Mouse (Mus musculus) hindbrain, embryonic 10.5 days (tissue): ENCODE results near the gene Exoc6. TPM values are rescaled to one million over a fixed set of nuclear protein-coding genes. Genes with fewer than 3 reads are reported as not detected.
"Not testable (repeated sequence)": the region's sequence is repeated elsewhere in the genome, so short reads cannot be mapped to it uniquely, and the experiment has no call there.

ENCODE experiments used
- DNase-seq: peaks from one replicate; pipeline ENCODE4 v3.0.0-alpha.2; 2017; ENCODE audit warnings: low spot score
- H3K27ac ChIP-seq: fragments of 300-500 bp; sonication (generic); 2 replicates; pipeline ENCODE4 v1.5.1; 2016; ENCODE audit warnings: mild to moderate bottlenecking, moderate library complexity
- H3K27me3 ChIP-seq: fragments of 300-500 bp; sonication (generic); 2 replicates; pipeline ENCODE4 v1.6.1; 2016; ENCODE audit warnings: mild to moderate bottlenecking; ENCODE audit not compliant: poor library complexity, insufficient read depth, severe bottlenecking
- H3K36me3 ChIP-seq: fragments of 300-500 bp; sonication (generic); 2 replicates; pipeline ENCODE4 v1.6.1; 2016; ENCODE audit warnings: mild to moderate bottlenecking, moderate library complexity
- H3K4me1 ChIP-seq: fragments of 300-500 bp; sonication (generic); replicated peaks from 2 replicates; pipeline ENCODE4 v1.6.1; 2016; ENCODE audit warnings: mild to moderate bottlenecking
- H3K4me3 ChIP-seq: fragments of 300-500 bp; sonication (generic); 2 replicates; pipeline ENCODE4 v1.5.1; 2016; ENCODE audit warnings: mild to moderate bottlenecking, moderate library complexity
- H3K9me3 ChIP-seq: fragments of 300-500 bp; sonication (generic); 2 replicates; pipeline ENCODE4 v1.6.1; 2016; ENCODE audit warnings: mild to moderate bottlenecking, moderate library complexity
- WGBS: fragments of 180-500 bp; shearing (Covaris S2); methylation state at CpG from one replicate; pipeline ENCODE4 v1.1.7; 2016; 5-methylcytosine and 5-hydroxymethylcytosine counted together
- polyA plus RNA-seq: library from polyadenylated mRNA; unstranded; fragments of >200 nt; fragmentation: Nextera tagmentation; extraction: Ambion mirVana; gene quantifications from 2 replicates; pipeline ENCODE4 v1.2.1, GENCODE M21; 2016

Gene Exoc6
- polyA plus RNA-seq, 1 experiment from 2014 or later = 6.7 TPM

DNA sequence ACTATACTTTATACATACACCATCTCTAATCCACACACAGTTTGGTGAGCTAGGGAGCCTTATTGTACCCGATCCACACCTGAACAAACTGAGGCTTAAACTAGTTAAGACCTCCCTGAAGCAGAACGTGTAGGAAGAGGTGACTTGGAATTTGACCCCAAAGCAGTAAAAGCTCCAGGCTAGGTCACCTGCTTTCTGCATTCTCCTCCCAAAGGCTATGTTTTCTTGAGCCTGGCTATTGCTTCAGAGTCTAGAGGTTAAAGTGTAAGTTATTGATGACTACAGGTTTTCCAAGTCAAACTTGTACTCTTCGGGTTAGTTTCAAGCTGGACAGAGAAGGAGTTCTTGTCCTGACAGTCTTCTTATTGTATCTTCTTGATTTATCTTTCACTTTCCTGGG, 5.0 kb upstream of the Exoc6 start:
- Histone ChIP-seq H3K27me3 (peaks cover 51% of the 10 kb centered on the region), H3K27ac (no peak overlapping the region), H3K4me1 (peaks cover 6% of the 10 kb centered on the region; the same call in 1 of the 2 replicates), H3K36me3 (no peaks in the 10 kb centered on the region), H3K4me3 (no peak overlapping the region), H3K9me3 (no peaks in the 10 kb centered on the region)
- no peak for DNase-seq
- 79% methylated on average over 3 of the region's 3 CpGs for WGBS

DNA sequence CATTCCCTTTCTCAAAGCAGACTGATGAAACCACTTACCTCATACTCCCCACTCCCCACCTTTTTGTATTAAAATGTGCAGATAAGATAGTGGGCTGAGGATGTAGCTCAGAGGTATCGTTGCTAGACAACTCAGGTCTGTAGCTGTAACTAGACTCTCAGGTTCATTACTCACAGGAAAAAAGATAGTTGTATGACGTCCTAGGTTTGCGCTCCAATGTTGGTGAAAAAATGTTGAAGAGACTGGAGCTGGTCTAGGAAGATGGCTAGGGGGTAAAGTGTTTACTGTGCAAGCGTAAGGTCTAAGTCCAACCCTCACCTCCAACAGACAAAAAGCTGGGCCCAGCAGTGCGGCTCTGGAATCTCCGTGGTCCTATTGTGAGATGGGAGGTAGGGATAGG, 4.5 kb upstream of the Exoc6 start:
- no peaks in the 10 kb centered on the region for H3K36me3 ChIP-seq
- no peak overlapping the region for H3K4me3 ChIP-seq
- no peak overlapping the region for H3K27ac ChIP-seq
- no peak for DNase-seq
- H3K9me3 ChIP-seq = no peaks in the 10 kb centered on the region
- WGBS = 87% methylated on average over 6 of the region's 6 CpGs
- H3K27me3 ChIP-seq = peaks cover 54% of the 10 kb centered on the region
- peaks cover 11% of the 10 kb centered on the region; the same call in 1 of the 2 replicates for H3K4me1 ChIP-seq

DNA sequence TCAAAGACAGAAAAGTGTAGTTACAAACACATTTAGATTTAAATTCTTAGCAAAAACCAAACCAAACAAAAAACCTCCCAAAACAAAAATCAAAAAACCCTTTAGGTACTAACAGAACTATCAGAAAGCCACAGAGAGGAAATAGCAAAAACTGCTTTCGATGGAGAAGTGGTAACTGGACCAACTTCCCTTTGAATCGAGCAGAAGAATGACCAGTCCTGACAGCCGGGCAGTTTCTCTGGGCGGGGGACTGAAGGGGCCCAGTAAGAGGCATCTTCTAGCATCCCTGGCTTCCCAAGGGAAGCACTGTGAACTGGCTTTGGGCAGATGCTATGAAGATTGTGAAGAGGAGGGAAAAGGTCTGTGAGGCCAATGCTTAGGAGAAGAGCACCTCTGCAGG, 3.4 kb upstream of the Exoc6 start:
- H3K27me3 ChIP-seq = peaks cover 65% of the 10 kb centered on the region
- H3K9me3 ChIP-seq = no peaks in the 10 kb centered on the region
- 69% methylated on average over 4 of the region's 4 CpGs for WGBS
- H3K27ac ChIP-seq = no peak overlapping the region
- H3K4me1 ChIP-seq = peaks cover 14% of the 10 kb centered on the region; the same call in 1 of the 2 replicates
- H3K36me3 ChIP-seq = no peaks in the 10 kb centered on the region
- no peak for DNase-seq
- H3K4me3 ChIP-seq = no peak overlapping the region

DNA sequence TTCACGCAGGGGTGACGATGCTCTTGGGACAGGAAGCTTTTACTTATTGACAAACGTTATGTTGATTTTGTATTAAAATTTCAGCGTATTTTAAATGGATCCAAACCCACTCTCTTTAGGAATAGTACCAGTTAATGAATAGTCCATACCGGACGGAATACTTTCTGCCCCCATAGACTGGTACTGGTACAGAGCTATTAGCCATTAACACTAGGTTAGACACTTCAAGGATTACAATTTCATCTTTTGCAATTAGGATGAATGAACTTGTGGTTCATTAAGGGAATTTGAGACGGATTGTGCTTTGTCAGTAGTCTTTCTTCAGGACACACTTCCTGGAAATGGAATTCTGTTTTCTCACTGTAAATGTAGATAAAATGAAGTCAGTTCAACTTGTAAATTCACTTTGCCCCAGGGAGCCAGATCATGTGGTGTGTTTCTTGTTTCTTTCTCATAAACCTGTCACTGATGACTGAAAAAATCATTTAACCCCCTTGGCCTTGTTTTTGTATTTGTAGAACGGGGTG, 885 bp downstream of the Exoc6 start:
- Histone ChIP-seq H3K27ac (peak overlapping the region; percentile 94), H3K9me3 (no peaks in the 10 kb centered on the region), H3K4me1 (peaks cover 14% of the 10 kb centered on the region; the same call in 1 of the 2 replicates), H3K27me3 (peaks cover 59% of the 10 kb centered on the region), H3K4me3 (peak overlapping the region; percentile 89), H3K36me3 (no peaks in the 10 kb centered on the region)
- DNase-seq = no peak
- WGBS = 23% methylated on average over 8 of the region's 8 CpGs

DNA sequence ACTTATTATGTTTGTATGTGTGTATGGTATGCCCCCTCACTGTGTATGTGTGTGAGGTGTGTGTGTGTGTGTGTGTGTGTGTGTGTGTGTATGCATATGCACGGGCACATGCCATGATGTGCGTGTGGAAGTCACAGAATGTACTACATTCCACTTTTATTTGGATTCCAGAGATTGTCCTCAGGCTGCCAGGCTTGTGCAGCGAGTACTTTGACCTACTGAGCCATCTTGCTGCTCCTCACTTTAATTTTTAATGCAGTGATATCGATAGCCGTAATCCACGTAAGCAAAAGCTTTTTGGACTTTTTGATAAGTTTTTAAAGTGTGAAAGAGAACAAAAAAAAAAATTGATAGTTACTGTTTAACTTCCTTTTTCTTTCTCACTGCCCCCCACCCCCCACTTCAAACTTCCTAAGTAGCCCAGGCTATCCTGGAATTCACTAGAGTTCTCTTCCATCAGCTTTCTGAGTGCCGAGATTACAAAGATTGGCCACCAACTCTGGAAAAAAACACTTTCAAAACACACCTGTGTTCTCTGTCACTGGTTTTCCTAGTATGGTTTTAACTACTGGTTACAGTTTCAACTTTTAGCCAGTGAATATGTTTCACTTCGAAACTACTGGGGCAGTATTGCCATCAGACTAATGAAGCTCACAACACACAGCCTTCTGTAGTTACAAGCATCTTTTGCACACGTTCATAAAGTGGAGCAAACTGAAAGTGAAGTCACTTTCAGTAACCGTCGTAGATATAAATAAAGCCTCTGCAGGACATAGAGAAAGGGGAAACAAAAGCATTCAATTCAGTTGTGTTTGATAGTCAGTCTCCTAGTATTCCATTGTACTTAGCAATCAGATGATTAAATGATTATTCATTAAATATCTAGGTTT, 3.4 kb downstream of the Exoc6 start:
- 90% methylated on average over 11 of the region's 11 CpGs for WGBS

DNA sequence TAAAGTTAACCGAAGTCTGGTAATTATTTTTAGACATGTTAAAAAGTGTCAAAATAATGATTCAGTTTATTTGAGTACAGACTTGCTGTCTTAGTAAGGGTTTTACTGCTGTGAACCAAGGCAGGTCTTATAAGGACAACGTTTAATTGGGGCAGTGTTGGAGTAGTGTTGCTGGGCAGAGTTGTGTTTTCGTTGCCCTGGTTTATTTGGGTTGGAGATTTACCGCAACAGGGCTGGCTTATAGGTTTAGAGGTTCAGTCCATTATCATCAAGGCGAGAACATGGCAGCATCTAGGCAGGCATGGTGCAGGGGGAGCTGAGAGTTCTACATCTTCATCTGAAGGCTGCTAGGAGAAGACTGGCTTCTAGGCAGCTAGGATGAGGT, 4.0 kb downstream of the Exoc6 start:
- not testable (repeated sequence) for H3K36me3 ChIP-seq, DNase-seq, H3K4me3 ChIP-seq, H3K27ac ChIP-seq, H3K9me3 ChIP-seq
- 85% methylated on average over 5 of the region's 5 CpGs for WGBS
- H3K27me3 ChIP-seq = peaks cover 31% of the 10 kb centered on the region
- H3K4me1 ChIP-seq = peaks cover 17% of the 10 kb centered on the region; the same call in 1 of the 2 replicates

More for the DNA sequence above, 3.4 kb downstream of the Exoc6 start:
- H3K27me3 ChIP-seq = peaks cover 37% of the 10 kb centered on the region
- DNase-seq = no peak
- H3K9me3 ChIP-seq = no peaks in the 10 kb centered on the region
- peaks cover 17% of the 10 kb centered on the region; the same call in 1 of the 2 replicates for H3K4me1 ChIP-seq
- no peak overlapping the region for H3K27ac ChIP-seq
- H3K36me3 ChIP-seq = no peaks in the 10 kb centered on the region
- H3K4me3 ChIP-seq = no peak overlapping the region

DNA sequence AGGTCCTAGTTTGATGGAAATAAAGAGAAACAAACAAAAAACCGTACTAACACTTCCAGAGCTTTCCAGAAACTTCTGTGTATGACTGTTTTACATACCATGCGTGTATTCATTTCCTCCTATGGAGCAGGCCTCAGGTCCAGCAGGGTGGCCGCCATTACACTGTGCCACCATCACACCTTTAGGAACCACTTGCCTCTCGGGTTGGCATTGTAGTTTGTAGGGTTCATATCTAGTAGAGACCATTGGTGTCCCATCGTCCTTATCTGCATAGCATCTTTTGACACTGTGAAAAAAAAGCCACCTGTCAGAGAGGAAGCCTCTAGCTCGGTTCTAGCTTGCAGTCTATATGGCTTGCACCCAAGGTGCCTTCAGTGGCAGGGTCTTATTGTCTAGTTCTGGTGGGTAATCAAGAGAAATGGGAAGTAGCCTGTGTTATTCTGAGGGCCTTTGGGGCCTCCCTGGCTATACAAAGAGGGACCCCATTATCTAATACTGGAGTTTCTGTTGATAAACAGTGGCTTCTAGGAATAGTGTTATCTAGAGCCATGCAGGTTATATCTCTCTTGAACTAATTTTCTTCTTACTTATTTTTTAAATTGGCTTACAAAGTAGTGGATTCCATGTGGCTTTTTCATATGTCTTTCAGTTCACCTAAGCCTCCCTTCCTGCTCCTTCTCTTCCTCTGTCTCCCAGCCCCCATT, 5.8 kb downstream of the Exoc6 start:
- Histone ChIP-seq H3K36me3 (no peaks in the 10 kb centered on the region), H3K9me3 (no peaks in the 10 kb centered on the region), H3K4me3 (no peak overlapping the region), H3K27me3 (peaks cover 18% of the 10 kb centered on the region), H3K27ac (no peak overlapping the region), H3K4me1 (peaks cover 11% of the 10 kb centered on the region)
- no peak for DNase-seq
- 88% methylated on average over 6 of the region's 6 CpGs for WGBS

DNA sequence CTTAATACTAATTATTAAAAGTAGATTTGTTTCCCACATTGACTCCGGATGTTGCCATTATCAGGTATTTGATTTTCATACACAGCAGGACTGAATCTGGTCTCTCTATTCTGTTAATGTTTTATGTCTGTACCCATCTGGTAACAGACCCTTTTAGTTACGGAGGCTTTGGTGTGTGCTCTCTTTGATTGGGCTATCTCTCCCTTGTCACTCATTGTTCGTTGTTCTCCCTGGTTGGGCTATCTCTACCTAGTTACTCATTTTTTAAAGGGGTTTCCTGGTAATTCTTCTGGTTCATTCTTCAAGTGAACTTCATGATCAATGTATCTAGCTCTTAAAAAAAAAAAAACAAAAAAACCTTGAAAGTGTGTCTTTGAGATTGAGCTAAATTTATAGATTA, 7.7 kb downstream of the Exoc6 start:
- no peaks in the 10 kb centered on the region for H3K36me3 ChIP-seq
- no peaks in the 10 kb centered on the region for H3K9me3 ChIP-seq
- DNase-seq = no peak
- WGBS = 82% methylated on average over 3 of the region's 3 CpGs
- H3K27ac ChIP-seq = no peak overlapping the region
- H3K27me3 ChIP-seq = 0 out of 2 replicates have a peak, but pooled peaks cover 2% of the 10 kb centered on the region
- H3K4me1 ChIP-seq = peaks cover 11% of the 10 kb centered on the region
- H3K4me3 ChIP-seq = no peak overlapping the region

DNA sequence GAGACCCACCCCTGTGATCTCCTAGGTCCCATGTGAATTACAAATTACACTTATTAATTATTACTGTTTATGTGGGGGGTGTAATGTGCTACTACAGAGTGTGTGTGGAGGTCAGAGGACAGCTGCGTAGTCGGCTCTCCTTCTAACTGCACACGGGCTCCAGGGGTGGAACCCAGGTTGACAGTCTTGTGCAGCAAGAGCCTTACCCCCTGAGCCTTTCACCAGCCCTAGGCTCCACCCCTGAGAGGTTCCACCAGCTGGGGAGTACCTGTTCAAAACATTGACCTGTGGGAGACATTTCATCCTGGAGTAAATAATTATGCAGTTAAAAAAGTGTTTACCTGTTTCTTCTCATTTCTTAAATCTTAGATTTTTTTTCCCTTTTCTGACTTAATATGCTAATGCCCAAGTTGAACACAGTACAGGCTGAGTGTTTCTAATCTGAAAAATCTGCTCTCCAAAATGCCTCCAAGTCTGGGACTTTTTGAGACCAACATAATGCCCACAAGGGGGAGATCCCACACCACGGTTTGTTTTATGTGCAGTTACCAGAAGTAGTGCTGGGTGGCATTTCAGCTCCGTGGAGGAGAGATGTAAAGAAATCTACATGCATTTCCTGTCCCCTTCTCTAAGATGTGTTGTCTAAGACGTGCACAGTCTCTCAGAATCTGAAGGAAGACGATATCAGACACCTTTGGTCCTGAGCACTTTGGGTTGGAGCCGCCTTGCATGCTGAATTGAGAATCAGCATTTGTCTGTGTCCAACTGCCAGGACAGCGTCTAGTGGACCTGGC, 9.3 kb downstream of the Exoc6 start:
- peak; percentile 31 for DNase-seq
- 0 out of 2 replicates have a peak overlapping the region, but pooled peaks have one; percentile 9 for H3K4me3 ChIP-seq
- 46% methylated on average over 9 of the region's 9 CpGs for WGBS
- 0 out of 2 replicates have a peak, but pooled peaks cover 2% of the 10 kb centered on the region for H3K27me3 ChIP-seq
- no peaks in the 10 kb centered on the region for H3K9me3 ChIP-seq
- no peak overlapping the region for H3K27ac ChIP-seq
- no peaks in the 10 kb centered on the region for H3K36me3 ChIP-seq
- peaks cover 11% of the 10 kb centered on the region for H3K4me1 ChIP-seq

DNA sequence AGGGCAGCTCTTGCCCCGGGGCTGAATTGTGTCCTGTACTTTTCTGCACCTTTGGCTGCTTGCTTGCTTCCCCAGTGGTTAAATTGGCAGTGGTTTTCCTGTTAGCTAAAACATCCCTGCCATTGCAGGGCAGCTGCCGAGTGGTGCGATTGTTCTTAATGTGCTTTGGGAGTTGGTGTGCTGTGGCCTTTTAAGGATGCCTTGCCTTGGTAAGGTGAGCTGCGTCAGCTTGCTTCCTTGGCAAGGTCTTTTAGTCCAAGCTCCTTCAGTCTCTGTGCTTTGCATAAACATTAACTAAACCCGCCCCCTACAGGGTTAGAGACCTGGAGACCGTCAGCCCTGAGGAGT, 9.8 kb downstream of the Exoc6 start:
- 0 out of 2 replicates have a peak overlapping the region, but pooled peaks have one; percentile 9 for H3K4me3 ChIP-seq
- H3K36me3 ChIP-seq = no peaks in the 10 kb centered on the region
- WGBS = 25% methylated on average over 6 of the region's 6 CpGs
- H3K27me3 ChIP-seq = 0 out of 2 replicates have a peak, but pooled peaks cover 2% of the 10 kb centered on the region
- H3K9me3 ChIP-seq = no peaks in the 10 kb centered on the region
- no peak for DNase-seq
- H3K4me1 ChIP-seq = peaks cover 11% of the 10 kb centered on the region
- H3K27ac ChIP-seq = no peak overlapping the region

DNA sequence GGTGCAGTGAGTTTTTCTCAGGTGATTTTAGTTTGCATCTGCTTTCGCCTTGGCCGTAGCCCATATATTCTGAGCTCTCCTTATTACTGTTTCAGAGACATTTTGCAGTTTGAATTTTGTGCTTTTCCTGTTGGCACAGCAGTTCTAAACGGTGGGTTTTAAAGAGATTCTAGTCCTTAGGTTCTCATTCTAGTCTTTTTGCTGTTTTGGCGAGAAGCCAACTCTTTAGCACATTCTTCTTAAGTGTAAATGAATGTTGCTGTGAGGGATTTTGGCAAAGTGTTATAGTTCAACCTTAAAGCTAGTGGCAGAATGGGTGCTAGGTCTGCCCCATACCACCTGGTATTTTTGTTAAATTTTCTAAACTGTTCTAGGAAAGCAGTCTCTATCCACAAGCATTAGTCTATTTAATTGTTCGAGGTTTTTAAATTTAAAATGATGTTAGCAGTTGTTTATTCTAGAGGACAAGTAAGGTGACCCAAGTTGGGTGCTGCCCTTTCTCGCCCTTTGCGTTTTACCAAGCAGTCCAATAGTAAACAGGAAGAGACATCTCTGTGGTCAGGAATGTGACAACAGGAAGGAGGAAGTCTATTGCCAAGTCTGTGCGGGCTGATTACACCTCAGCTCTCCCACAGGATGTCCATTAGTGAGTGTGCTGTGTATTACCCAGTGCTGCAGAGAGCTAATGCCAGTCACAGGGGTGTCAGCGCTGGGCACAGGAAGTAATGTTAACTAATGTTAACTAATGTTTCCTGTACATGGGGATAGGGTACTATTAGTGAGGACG, 11.1 kb downstream of the Exoc6 start:
- 77% methylated on average over 10 of the region's 10 CpGs for WGBS
- Histone ChIP-seq H3K9me3 (no peaks in the 10 kb centered on the region), H3K27me3 (no peaks in the 10 kb centered on the region), H3K27ac (no peak overlapping the region), H3K4me3 (no peak overlapping the region), H3K36me3 (no peaks in the 10 kb centered on the region), H3K4me1 (peaks cover 10% of the 10 kb centered on the region)
- no peak for DNase-seq

DNA sequence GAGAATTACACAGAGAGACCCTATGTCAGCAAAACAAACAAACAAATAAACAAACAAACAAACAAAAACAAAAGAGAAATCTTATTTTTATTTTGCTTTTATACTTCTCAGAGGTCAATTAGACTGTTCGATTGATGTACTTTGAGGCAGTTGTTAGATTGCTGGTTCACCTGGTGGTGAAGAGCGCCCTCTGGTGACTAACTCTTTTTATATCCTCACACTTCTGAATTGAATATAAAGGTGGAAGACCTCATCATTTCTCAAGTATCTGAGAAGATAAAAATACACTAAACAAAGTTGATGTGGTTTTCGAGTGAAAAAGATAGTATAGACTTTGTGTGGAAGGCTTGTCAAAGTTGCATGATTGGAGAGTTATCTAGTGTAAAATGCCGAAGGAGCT, 13.5 kb downstream of the Exoc6 start:
- Histone ChIP-seq H3K9me3 (no peaks in the 10 kb centered on the region), H3K4me3 (no peak overlapping the region), H3K27me3 (no peaks in the 10 kb centered on the region; the same call in 1 of the 2 replicates), H3K27ac (no peak overlapping the region), H3K4me1 (peaks cover 9% of the 10 kb centered on the region), H3K36me3 (no peaks in the 10 kb centered on the region)
- no peak for DNase-seq
- WGBS = 37% methylated on average over 4 of the region's 4 CpGs
